Comparison of ENCODE assay signal across 33 mouse cellular contexts in genomic region chr10:119169656-119170055, GRCm38 (mm10).
"Had no signal": no experiment of that assay in that cellular context is flagged by ENCODE, and none has a peak within 500 bp of the region (broad histone marks: within the 10 kb centered on the region; RNA-seq: fewer than 3 reads in every experiment).

No protein-coding gene starts in this region.

- H3K4me1 ChIP-seq: limb, embryonic 12.5 days; limb, embryonic 15.5 days; liver, embryonic 12.5 days; liver, embryonic 13.5 days; liver, embryonic 15.5 days; lung, embryonic 15.5 days; midbrain, embryonic 10.5 days; midbrain, embryonic 12.5 days; midbrain, embryonic 13.5 days; midbrain, embryonic 15.5 days; neural tube, embryonic 12.5 days; neural tube, embryonic 13.5 days had no signal

- H3K4me3 ChIP-seq: limb, embryonic 10.5 days; limb, embryonic 12.5 days; limb, embryonic 13.5 days; limb, embryonic 15.5 days; liver, embryonic 12.5 days; liver, embryonic 13.5 days; liver, embryonic 15.5 days; lung, embryonic 15.5 days; megakaryocyte, embryonic 14.5 days; midbrain, embryonic 10.5 days; midbrain, embryonic 12.5 days; midbrain, embryonic 13.5 days; midbrain, embryonic 15.5 days; myocyte; neural tube, embryonic 12.5 days; neural tube, embryonic 13.5 days had no signal

- ATAC-seq: liver, embryonic 12.5 days; liver, postnatal 0 days; lung, postnatal 0 days; midbrain, embryonic 13.5 days; midbrain, embryonic 15.5 days; midbrain, embryonic 16.5 days had no signal

- H3K4me2 ChIP-seq: limb, embryonic 12.5 days; limb, embryonic 13.5 days; limb, embryonic 15.5 days; liver, embryonic 11.5 days; liver, embryonic 12.5 days; liver, embryonic 13.5 days; liver, embryonic 15.5 days; lung, embryonic 14.5 days; lung, embryonic 15.5 days; midbrain, embryonic 11.5 days; midbrain, embryonic 12.5 days; midbrain, embryonic 13.5 days; midbrain, embryonic 15.5 days; neural tube, embryonic 12.5 days; neural tube, embryonic 13.5 days had no signal

- DNase-seq: left cerebral cortex, postnatal 4 days; liver; liver, embryonic 13.5 days; liver, postnatal 0 days; lung, adult 18-20 months; lung, adult 2 months; lung, embryonic 14.5 days; lung, postnatal 10 days; lung, postnatal 14 days; lung, postnatal 36 days; lung, postnatal 4 days; midbrain, embryonic 14.5 days had no signal

- H3K27ac ChIP-seq: limb, embryonic 10.5 days; limb, embryonic 12.5 days; limb, embryonic 13.5 days; limb, embryonic 15.5 days; liver, embryonic 12.5 days; liver, embryonic 13.5 days; liver, embryonic 14.5 days; liver, embryonic 15.5 days; lung, embryonic 15.5 days; macrophage; midbrain, embryonic 10.5 days; midbrain, embryonic 12.5 days; midbrain, embryonic 13.5 days; midbrain, embryonic 15.5 days; neural tube, embryonic 12.5 days; neural tube, embryonic 13.5 days had no signal

- H3K36me3 ChIP-seq: limb, embryonic 10.5 days; limb, embryonic 12.5 days; limb, embryonic 13.5 days; limb, embryonic 15.5 days; liver, embryonic 12.5 days; liver, embryonic 13.5 days; liver, embryonic 15.5 days; lung, embryonic 15.5 days; midbrain, embryonic 10.5 days; midbrain, embryonic 12.5 days; midbrain, embryonic 13.5 days; midbrain, embryonic 15.5 days; neural tube, embryonic 12.5 days; neural tube, embryonic 13.5 days had no signal

- H3K9me3 ChIP-seq: limb, embryonic 10.5 days; limb, embryonic 13.5 days; limb, embryonic 15.5 days; liver, embryonic 12.5 days; liver, embryonic 13.5 days; liver, embryonic 15.5 days; lung, embryonic 15.5 days; midbrain, embryonic 10.5 days; midbrain, embryonic 12.5 days; midbrain, embryonic 13.5 days; midbrain, embryonic 15.5 days; neural tube, embryonic 12.5 days; neural tube, embryonic 13.5 days had no signal

- H3K9ac ChIP-seq: limb, embryonic 12.5 days; limb, embryonic 13.5 days; limb, embryonic 15.5 days; liver, embryonic 12.5 days; liver, embryonic 13.5 days; liver, embryonic 14.5 days; liver, embryonic 15.5 days; liver, postnatal 0 days; lung, embryonic 14.5 days; lung, embryonic 15.5 days; midbrain, embryonic 12.5 days; midbrain, embryonic 13.5 days; midbrain, embryonic 15.5 days; neural tube, embryonic 12.5 days; neural tube, embryonic 13.5 days had no signal

- H3K27me3 ChIP-seq: limb, embryonic 12.5 days; limb, embryonic 13.5 days; limb, embryonic 15.5 days; liver, embryonic 12.5 days; liver, embryonic 13.5 days; liver, embryonic 15.5 days; lung, embryonic 15.5 days; megakaryocyte, embryonic 14.5 days; midbrain, embryonic 12.5 days; midbrain, embryonic 13.5 days; midbrain, embryonic 15.5 days; neural tube, embryonic 12.5 days; neural tube, embryonic 13.5 days had no signal
